Mouse (Mus musculus): Measurements from ENCODE around the gene Gm15737. TPM values are rescaled to one million over a fixed set of nuclear protein-coding genes. Genes with fewer than 3 reads are reported as not detected.

Gene Gm15737
- polyA plus RNA-seq, 1 experiment from 2014 or later: 0.05 TPM

DNA sequence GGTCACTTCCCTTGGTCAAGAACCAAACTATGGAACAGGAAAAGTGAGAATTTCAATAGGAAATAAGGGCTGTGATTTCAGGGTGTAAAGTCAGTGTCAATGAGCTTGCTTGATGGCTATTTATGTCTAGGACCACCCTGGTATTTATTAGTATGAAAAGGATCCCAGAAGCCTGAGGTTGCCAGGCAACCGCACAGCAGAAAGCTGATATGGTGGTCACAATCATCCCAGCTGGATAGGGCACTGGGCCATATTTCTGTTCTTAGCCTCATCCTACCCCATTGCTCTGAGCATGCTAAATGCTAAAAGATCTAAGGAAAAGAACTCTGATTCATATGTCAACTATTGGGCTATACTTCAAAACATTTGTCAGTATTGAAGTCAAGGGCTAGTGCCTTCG, 38.1 kb upstream of the Gm15737 start:
- no peak for TF ChIP-seq CTCF (IDR thresholded peaks at IDR 0.05; ENCODE audit: low read depth)
- no peak overlapping the region for H3K4me3 ChIP-seq (ENCODE audit: low read depth, low read length)
- no peak overlapping the region for H3K27ac ChIP-seq (ENCODE audit: low read depth, low read length)
- ATAC-seq: no peak
- no peak overlapping the region for H3K9ac ChIP-seq (ENCODE audit: low read depth, low read length)
- no peaks in the 10 kb centered on the region for H3K27me3 ChIP-seq (replicated peaks; ENCODE audit: control insufficient read depth, insufficient read depth, low read length)
- 80% methylated on average over 2 of the region's 2 CpGs for WGBS
- no peaks in the 10 kb centered on the region for H3K9me3 ChIP-seq (ENCODE audit: control insufficient read depth)
- no peaks in the 10 kb centered on the region for H3K4me1 ChIP-seq (replicated peaks; ENCODE audit: control insufficient read depth, insufficient read depth, low read length)
- H3K4me2 ChIP-seq (replicated peaks; ENCODE audit: low read depth): no peak overlapping the region
- no peaks in the 10 kb centered on the region for H3K36me3 ChIP-seq (ENCODE audit: control insufficient read depth, insufficient read depth)

DNA sequence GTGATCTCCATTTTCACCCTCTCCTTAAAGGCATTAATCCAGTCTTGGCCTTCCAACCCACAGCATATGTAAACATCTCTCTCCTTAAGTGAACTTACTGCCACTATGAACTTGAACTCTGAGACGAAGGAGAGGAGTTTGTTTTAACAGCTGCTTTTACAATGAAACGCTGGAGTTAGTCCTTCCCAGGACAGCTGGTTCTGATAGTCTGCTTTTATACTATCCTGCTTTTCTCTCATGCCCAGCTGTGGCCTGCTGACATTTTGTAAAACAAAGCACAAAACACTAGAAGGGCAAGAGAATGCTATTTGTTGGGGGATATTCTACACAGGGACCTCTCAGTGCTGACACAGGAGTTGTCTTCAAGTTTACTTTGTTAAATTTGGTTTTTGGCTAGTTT, 27.2 kb upstream of the Gm15737 start:
- no peak for ATAC-seq
- Histone ChIP-seq H3K27me3 (replicated peaks; ENCODE audit: control insufficient read depth, insufficient read depth, low read length) (no peaks in the 10 kb centered on the region), H3K4me3 (ENCODE audit: low read depth, low read length) (no peak overlapping the region), H3K4me2 (replicated peaks; ENCODE audit: low read depth) (no peak overlapping the region), H3K9ac (ENCODE audit: low read depth, low read length) (no peak overlapping the region), H3K36me3 (ENCODE audit: control insufficient read depth, insufficient read depth) (no peaks in the 10 kb centered on the region), H3K9me3 (ENCODE audit: control insufficient read depth) (no peaks in the 10 kb centered on the region), H3K27ac (ENCODE audit: low read depth, low read length) (no peak overlapping the region), H3K4me1 (replicated peaks; ENCODE audit: control insufficient read depth, insufficient read depth, low read length) (no peaks in the 10 kb centered on the region)
- no peak for TF ChIP-seq CTCF (IDR thresholded peaks at IDR 0.05; ENCODE audit: low read depth)
- 30% methylated on average over 2 of the region's 2 CpGs for WGBS

DNA sequence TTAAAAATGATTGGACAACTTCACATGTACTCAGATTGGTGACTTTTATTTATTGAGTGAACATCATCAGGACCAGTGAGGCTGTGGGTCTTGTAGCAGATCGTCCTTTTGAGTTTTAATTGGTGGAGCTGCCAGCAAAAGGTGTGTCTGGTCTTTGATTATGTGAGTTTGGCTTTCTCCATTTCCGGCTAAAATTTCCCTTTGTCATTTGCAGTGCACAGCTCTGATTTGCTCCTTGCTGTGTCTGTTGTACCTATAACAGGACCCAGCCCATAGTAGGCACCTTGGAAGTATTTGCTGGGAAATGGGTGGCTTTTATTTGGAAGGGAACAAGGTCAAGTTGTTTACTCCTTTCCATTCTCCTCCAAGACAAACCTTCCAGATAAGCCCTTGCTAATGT, 25.7 kb upstream of the Gm15737 start:
- H3K4me2 ChIP-seq (replicated peaks; ENCODE audit: low read depth): no peak overlapping the region
- H3K9ac ChIP-seq (ENCODE audit: low read depth, low read length): no peak overlapping the region
- 82% methylated on average over 2 of the region's 2 CpGs for WGBS

DNA sequence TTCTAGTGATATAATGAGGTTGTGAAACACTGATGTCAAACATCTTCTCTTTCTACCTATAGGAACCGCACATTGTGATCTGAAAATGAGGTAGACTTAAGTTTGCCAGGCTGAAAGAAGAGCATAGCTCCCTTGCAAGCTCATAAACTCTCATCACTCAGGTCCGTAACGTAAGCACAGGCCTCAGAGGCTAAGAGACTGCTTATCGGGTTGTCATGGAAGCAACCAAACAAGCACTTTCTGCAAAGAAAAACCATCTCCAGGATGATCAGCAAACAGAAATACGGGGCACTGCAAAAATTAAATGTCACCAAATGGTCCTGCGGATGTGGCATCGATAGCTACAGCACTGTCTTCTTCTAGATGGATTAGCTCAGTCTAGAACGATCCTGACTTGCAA, 23.3 kb upstream of the Gm15737 start:
- no peaks in the 10 kb centered on the region for H3K4me1 ChIP-seq (replicated peaks; ENCODE audit: control insufficient read depth, insufficient read depth, low read length)
- H3K27me3 ChIP-seq (replicated peaks; ENCODE audit: control insufficient read depth, insufficient read depth, low read length): no peaks in the 10 kb centered on the region
- no peak overlapping the region for H3K4me3 ChIP-seq (ENCODE audit: low read depth, low read length)
- H3K27ac ChIP-seq (ENCODE audit: low read depth, low read length): no peak overlapping the region
- H3K36me3 ChIP-seq (ENCODE audit: control insufficient read depth, insufficient read depth): peaks cover 11% of the 10 kb centered on the region; the same call in 1 of the 2 replicates
- no peaks in the 10 kb centered on the region for H3K9me3 ChIP-seq (ENCODE audit: control insufficient read depth)
- no peak for TF ChIP-seq CTCF (IDR thresholded peaks at IDR 0.05; ENCODE audit: low read depth)
- no peak for ATAC-seq
- WGBS: 57% methylated on average over 8 of the region's 8 CpGs
- H3K9ac ChIP-seq (ENCODE audit: low read depth, low read length): no peak overlapping the region
- no peak overlapping the region for H3K4me2 ChIP-seq (replicated peaks; ENCODE audit: low read depth)

More for the DNA sequence above, 25.7 kb upstream of the Gm15737 start:
- H3K9me3 ChIP-seq (ENCODE audit: control insufficient read depth): no peaks in the 10 kb centered on the region
- 0 out of 2 replicates have a peak, but pooled peaks cover 5% of the 10 kb centered on the region for H3K36me3 ChIP-seq (ENCODE audit: control insufficient read depth, insufficient read depth)
- H3K27ac ChIP-seq (ENCODE audit: low read depth, low read length): no peak overlapping the region
- H3K4me1 ChIP-seq (replicated peaks; ENCODE audit: control insufficient read depth, insufficient read depth, low read length): no peaks in the 10 kb centered on the region
- no peak overlapping the region for H3K4me3 ChIP-seq (ENCODE audit: low read depth, low read length)
- no peaks in the 10 kb centered on the region for H3K27me3 ChIP-seq (replicated peaks; ENCODE audit: control insufficient read depth, insufficient read depth, low read length)
- ATAC-seq: no peak
- no peak for TF ChIP-seq CTCF (IDR thresholded peaks at IDR 0.05; ENCODE audit: low read depth)

DNA sequence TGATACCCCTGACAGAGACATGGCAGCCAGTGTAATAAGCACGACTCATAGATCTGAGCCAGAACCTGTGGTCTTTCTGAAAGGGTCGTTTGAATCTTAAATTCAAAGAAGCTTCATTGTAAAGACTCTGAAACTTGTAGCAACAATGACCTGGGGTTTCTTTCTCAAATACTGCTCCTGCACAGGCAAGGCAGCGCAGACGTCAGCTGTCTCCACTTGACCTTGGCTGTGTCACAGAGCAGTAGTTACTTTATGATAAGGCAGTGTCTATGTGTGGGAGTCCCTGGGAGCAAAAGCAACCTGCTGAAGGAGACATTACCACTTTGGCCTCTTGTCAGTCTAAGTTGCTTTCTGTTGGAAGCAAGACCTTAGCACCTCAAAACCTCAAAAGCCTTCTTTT, 22.5 kb upstream of the Gm15737 start:
- Histone ChIP-seq H3K36me3 (ENCODE audit: control insufficient read depth, insufficient read depth) (peaks cover 11% of the 10 kb centered on the region; the same call in 1 of the 2 replicates), H3K27ac (ENCODE audit: low read depth, low read length) (no peak overlapping the region), H3K9ac (ENCODE audit: low read depth, low read length) (no peak overlapping the region), H3K4me1 (replicated peaks; ENCODE audit: control insufficient read depth, insufficient read depth, low read length) (no peaks in the 10 kb centered on the region), H3K4me2 (replicated peaks; ENCODE audit: low read depth) (no peak overlapping the region), H3K4me3 (ENCODE audit: low read depth, low read length) (no peak overlapping the region), H3K9me3 (ENCODE audit: control insufficient read depth) (no peaks in the 10 kb centered on the region), H3K27me3 (replicated peaks; ENCODE audit: control insufficient read depth, insufficient read depth, low read length) (no peaks in the 10 kb centered on the region)
- no peak for ATAC-seq
- 60% methylated on average over 4 of the region's 4 CpGs for WGBS
- TF ChIP-seq CTCF (IDR thresholded peaks at IDR 0.05; ENCODE audit: low read depth): no peak

DNA sequence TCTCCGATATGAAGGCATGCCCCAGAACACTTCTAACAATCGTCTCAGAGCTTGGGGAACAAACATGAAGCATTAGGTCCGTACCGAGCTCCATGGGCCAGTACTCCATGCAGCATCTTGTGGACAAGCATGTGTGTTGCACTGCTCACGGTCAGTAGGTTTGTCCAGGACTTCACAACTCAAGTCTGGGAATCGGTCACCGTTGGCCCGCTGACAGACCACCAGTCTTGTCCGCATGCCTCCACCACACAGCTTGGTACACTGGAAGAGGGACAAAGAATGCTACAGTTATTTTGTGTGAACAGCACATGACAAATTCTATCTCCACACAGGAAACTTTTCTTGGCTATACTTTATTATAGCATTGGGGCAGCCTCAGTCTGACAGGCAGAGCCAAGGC, 19.9 kb upstream of the Gm15737 start:
- no peak for TF ChIP-seq CTCF (IDR thresholded peaks at IDR 0.05; ENCODE audit: low read depth)
- Histone ChIP-seq H3K4me1 (replicated peaks; ENCODE audit: control insufficient read depth, insufficient read depth, low read length) (no peaks in the 10 kb centered on the region), H3K27ac (ENCODE audit: low read depth, low read length) (no peak overlapping the region), H3K36me3 (ENCODE audit: control insufficient read depth, insufficient read depth) (peaks cover 11% of the 10 kb centered on the region; the same call in 1 of the 2 replicates), H3K9ac (ENCODE audit: low read depth, low read length) (no peak overlapping the region), H3K4me3 (ENCODE audit: low read depth, low read length) (no peak overlapping the region), H3K4me2 (replicated peaks; ENCODE audit: low read depth) (no peak overlapping the region), H3K9me3 (ENCODE audit: control insufficient read depth) (no peaks in the 10 kb centered on the region), H3K27me3 (replicated peaks; ENCODE audit: control insufficient read depth, insufficient read depth, low read length) (no peaks in the 10 kb centered on the region)
- ATAC-seq: no peak
- 95% methylated on average over 9 of the region's 9 CpGs for WGBS

DNA sequence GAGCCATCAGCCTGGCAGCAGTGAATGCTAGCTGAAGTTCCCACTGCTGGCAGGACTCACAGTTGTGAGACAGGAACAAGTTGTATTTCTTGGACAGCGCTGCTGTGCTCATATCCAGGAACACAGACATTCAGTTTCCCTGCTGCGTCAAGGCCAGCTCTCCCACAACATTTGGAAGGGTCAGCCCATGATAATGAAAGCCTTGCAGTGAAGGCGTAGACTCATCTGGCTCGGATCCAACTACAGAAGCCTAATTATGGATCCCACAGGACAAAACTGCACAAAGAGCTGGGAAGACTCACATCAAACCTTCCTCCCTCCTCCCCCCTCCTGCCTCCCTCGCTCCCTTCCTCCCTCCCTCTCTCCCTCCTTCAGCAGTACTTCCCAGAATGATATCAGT, 18.9 kb upstream of the Gm15737 start:
- no peaks in the 10 kb centered on the region for H3K27me3 ChIP-seq (replicated peaks; ENCODE audit: control insufficient read depth, insufficient read depth, low read length)
- ATAC-seq: no peak

More for the DNA sequence above, 18.9 kb upstream of the Gm15737 start:
- 54% methylated on average over 5 of the region's 5 CpGs for WGBS
- Histone ChIP-seq H3K4me2 (replicated peaks; ENCODE audit: low read depth) (no peak overlapping the region), H3K36me3 (ENCODE audit: control insufficient read depth, insufficient read depth) (peaks cover 11% of the 10 kb centered on the region; the same call in 1 of the 2 replicates), H3K4me3 (ENCODE audit: low read depth, low read length) (no peak overlapping the region), H3K27ac (ENCODE audit: low read depth, low read length) (no peak overlapping the region; the same call in 1 of the 2 replicates), H3K4me1 (replicated peaks; ENCODE audit: control insufficient read depth, insufficient read depth, low read length) (no peaks in the 10 kb centered on the region), H3K9ac (ENCODE audit: low read depth, low read length) (no peak overlapping the region), H3K9me3 (ENCODE audit: control insufficient read depth) (no peaks in the 10 kb centered on the region)
- no peak for TF ChIP-seq CTCF (IDR thresholded peaks at IDR 0.05; ENCODE audit: low read depth)

Data from intestine, postnatal 0 days (tissue).